Mouse (Mus musculus): ENCODE data around the gene Fthl17a.

- no peak for TF ChIP-seq HCFC1 (IDR thresholded peaks at IDR 0.05; ENCODE audit: borderline replicate concordance, insufficient read depth, low read length)
- TF ChIP-seq CHD2 (IDR thresholded peaks at IDR 0.05; ENCODE audit: low read depth, low read length), result no peak
- TF ChIP-seq MAFK (IDR thresholded peaks at IDR 0.05; ENCODE audit: insufficient read depth, low read depth, low read length), result no peak
- no peak for TF ChIP-seq ZNF384 (IDR thresholded peaks at IDR 0.05; ENCODE audit: low read depth, low read length)
Observed at GRCm38 (mm10) chrX:85292781-85293180, 43.3 kb downstream of the Fthl17a start.
